Mouse (Mus musculus): ENCODE results near the gene Tnfrsf1a. TPM values are rescaled to one million over a fixed set of nuclear protein-coding genes. Genes with fewer than 3 reads are reported as not detected.
"Not testable (repeated sequence)": the region's sequence is repeated elsewhere in the genome, so short reads cannot be mapped to it uniquely, and the experiment has no call there.

Gene Tnfrsf1a
- 10 to 100 TPM; 11.1 to 11.8 TPM for total RNA-seq (2021)

DNA sequence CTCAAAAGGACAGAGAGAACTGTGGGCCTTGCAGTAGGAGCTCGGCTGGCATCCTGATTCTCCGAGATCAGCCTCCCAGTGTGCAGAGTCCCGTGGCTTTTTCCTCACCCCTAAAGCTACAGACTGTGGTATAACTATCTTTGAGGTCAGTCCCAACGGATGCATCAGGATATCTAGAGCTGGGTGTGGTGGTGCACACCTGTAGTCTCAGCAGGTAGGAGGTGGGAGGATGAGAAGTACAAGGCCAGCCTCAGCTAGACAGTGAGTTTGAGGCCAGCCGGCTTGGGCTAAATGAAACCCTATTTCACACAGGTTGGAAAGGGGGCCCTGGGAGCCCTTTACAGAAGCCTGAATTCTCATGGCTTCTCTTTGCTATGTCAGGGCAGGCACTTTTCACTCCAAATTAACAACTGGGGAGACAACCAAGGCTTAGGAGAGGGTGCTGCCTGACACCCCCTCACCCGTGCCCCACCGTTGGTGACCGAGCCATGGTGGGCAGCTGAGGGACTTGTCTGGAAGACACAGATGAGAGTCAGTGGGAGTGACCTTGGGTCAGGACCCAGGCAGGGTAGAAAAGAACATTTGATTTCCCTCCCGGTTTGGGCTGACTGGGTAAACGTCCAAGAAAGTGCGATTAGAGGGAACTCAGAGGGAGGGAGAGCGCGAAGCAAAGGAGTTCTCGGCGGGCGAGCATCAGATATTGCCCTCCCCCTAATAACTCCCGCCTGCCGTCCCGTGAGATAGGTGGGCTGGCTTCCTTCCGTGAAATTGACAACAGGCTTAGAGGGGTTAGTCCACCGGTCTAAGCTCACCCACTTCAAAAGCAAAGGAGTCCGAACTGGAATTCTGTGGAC, at the start of gene Tnfrsf1a:
TSS of gene Tnfrsf1a (plus strand) at position 642 of the 854 bp plus-strand sequence.
- no peak for DNase-seq (ENCODE audit: low spot score in 2 of 2)
- intact Hi-C loops (cut with DNase I), result no loop called here

DNA sequence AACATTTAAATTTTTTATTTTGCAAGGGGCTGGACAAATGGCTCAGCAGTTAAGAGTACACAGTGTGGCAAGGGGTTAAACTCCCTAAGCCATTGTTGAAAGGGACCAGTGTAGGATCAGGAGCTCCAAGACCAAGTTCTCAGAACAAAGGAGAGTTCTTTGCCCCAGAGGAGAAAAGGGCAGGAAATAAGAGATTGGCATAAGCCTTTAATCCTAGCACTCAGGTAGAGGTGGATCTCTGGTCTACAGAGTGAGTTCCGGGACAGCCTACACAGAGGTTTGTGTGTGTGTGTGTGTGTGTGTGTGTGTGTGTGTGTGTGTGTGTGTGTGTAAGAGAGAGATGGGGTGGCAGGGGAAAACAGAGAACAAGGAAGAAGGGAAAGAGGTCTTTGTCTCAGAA, 48.2 kb upstream of the Tnfrsf1a start:
- no peak for DNase-seq (ENCODE audit: low spot score in 2 of 2)
- intact Hi-C loops (cut with DNase I), result no loop called here

DNA sequence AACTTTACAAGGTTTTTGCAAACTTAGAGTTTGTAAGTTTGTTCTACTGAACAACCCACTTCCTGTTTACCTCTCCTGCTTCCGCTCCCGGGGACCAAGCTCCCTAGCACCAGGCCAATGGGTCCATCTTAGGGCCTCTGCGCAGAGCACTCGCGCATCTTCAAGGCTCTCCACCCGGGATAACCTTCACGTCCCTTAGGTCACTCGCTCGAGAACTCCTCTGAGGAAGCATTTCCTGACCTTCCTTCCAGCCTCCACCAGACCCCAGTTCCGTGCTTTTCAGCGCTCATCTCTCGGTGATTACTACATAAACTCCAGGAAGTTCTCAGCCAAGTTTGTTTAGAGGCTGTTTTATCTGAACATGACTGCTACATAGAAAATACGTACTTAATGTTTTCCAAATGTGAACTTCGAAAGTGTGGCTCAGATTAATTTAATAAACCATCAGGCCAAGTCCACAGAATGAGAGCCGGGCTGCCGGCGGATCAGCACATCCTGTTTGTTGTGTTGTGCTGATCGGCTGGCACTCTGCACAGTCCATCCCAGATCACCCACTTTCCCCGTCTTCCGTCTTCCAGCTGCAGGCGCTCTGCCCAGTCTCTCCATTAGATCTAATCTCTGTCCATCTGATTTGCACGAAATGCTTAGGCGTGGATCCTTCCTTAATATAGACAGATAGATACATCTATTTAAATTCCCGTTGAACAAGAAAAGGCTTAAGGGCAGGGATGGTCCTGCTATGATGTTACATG, 46.8 kb upstream of the Tnfrsf1a start:
- intact Hi-C loops (cut with DNase I), result no loop called here
- no peak for DNase-seq (ENCODE audit: low spot score in 2 of 2)

DNA sequence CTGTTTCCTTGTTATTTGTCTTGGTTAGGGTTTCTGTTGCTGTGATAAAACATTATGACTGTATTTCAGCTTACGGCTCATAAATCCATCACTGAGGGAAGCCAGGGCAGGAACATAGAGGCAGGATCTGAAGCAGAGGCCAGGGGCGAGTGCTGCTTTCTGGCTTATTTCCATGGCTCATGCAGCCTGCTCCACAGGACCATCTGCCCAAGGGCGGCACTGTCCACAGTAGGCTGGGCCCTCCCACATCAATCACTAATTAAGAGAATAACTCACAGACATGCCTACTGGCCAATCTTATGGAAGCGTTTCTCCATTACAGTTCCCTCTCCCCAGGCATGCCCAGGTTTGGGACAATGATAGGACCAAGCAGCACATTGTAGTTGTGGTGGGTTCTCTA, 45.9 kb upstream of the Tnfrsf1a start:
- intact Hi-C loops (cut with DNase I), result no loop called here
- no peak for DNase-seq (ENCODE audit: low spot score in 2 of 2)

DNA sequence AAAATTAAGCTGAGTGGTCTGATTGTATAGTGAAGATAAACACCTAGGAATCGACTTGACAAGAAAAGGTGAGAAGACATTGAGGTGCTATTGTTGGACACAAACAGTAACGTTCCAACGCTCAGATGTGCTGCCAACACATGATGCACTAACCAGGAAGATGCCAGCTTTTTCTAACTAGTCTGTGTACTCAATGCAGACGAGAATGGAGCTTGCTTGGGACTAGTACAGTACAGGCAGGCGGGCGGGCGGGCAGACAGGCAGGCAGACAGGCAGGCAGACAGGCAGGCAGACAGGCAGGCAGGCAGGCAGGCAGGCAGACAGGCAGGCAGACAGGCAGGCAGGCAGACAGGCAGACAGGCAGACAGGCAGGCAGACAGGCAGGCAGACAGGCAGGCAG, 44.8 kb upstream of the Tnfrsf1a start:
- DNase-seq (ENCODE audit: low spot score in 2 of 2); intact Hi-C loops (cut with DNase I): not testable (repeated sequence)

DNA sequence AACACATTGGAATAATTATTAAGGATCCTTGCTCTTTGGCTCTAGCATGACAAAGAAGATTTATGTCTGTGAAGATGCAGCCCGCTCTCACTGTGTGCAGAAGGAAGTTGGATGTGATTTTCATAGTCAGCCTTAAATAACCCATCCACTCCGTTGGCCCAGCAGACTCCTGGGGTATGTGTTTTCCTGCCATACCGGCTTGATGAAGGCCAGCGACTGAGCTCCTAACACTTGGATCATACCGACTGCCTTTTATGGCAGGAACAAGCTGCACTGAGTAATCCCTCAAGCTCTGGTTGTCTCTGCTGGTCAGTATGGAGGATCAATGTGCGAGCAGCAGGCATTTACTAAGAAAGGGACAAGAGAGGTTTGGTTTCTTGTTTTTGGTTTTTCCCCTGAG, 43.7 kb upstream of the Tnfrsf1a start:
- intact Hi-C loops (cut with DNase I), result no loop called here
- DNase-seq (ENCODE audit: low spot score in 2 of 2), result no peak

DNA sequence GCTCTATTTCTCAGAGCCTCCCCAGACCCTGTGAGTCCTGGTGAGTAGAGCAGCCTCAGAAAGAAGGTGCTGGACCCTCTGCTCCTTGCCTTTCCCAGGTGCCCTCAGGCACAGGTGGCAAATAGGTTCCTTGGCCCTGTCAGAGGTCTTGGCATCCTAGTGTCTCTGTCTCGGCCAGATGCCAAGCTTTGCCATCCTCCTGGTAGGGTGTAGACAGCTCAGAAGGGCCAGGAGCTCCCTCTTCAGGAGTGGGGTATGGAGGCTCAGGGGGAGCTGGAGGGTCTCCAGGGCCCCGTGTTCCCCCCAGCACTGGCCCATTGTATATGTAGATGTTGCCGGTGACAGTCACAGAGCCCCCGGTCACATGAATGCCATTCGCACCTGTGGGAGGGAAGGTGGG, 42.1 kb upstream of the Tnfrsf1a start:
- DNase-seq (ENCODE audit: low spot score in 2 of 2), result no peak

DNA sequence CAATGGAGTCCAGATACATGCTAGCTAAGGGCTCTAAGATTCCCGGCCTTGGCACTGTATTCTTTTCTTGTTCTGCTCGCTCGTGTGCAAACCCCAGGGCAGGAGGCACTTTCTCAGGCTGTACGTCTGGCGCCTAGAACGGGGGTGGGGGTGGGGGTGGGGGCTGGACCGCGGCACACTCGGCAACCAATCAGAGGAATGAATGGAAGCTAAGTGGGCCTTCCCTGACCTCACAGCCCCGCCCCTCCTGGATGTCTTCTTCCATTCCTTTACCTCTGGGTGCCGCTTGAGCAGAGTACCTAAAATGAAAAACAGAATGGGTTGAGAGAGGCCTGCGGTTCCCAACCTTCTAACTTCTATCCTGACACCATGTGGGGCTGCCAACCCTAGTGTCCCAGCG, 40.2 kb upstream of the Tnfrsf1a start:
- DNase-seq (ENCODE audit: low spot score in 2 of 2), result no peak
- intact Hi-C loops (cut with DNase I), result no loop called here

More for the DNA sequence above, 42.1 kb upstream of the Tnfrsf1a start:
- intact Hi-C loops (cut with DNase I), result no loop called here

DNA sequence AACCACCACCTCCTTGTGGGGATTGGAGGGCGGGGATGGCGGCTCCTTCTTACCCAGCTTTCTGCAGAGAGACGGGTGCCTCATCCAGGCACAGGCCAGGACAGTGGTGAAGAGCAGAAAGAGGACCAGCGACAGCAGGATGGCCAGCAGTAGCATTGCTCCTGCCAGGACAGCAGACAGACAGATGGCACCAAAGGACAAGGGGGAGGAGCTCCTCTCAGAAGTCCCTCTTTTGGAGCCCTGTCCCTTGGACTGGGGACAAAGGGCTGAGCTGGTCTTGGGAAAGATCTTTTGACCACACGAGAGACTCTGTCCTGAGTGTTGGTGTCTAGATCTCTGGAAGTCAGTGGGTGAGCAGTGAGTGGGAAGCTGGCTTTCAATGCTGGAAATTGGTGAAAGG, 39.8 kb upstream of the Tnfrsf1a start:
- DNase-seq (ENCODE audit: low spot score in 2 of 2), result no peak
- intact Hi-C loops (cut with DNase I), result no loop called here

DNA sequence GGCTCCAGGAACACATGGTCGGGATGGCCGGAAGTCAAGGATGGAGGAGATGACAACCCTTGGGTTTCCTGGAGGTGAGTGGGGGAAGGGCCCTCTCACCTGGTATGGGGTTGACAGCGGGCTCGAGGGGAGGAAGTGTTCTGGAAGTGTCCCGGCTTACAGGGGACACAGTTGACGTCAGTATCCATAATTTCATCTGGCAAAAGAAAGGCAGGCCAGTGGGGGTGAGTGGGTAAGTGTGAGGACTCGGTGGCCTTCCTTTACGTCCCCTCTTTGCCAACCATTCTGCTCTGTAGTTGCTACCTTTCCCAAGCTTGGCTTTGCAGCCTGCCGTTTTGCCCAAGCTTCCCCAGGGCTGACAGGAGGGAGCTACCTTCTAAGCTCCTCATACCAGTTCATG, 37.0 kb upstream of the Tnfrsf1a start:
- DNase-seq (ENCODE audit: low spot score in 2 of 2), result no peak
- intact Hi-C loops (cut with DNase I), result no loop called here

DNA sequence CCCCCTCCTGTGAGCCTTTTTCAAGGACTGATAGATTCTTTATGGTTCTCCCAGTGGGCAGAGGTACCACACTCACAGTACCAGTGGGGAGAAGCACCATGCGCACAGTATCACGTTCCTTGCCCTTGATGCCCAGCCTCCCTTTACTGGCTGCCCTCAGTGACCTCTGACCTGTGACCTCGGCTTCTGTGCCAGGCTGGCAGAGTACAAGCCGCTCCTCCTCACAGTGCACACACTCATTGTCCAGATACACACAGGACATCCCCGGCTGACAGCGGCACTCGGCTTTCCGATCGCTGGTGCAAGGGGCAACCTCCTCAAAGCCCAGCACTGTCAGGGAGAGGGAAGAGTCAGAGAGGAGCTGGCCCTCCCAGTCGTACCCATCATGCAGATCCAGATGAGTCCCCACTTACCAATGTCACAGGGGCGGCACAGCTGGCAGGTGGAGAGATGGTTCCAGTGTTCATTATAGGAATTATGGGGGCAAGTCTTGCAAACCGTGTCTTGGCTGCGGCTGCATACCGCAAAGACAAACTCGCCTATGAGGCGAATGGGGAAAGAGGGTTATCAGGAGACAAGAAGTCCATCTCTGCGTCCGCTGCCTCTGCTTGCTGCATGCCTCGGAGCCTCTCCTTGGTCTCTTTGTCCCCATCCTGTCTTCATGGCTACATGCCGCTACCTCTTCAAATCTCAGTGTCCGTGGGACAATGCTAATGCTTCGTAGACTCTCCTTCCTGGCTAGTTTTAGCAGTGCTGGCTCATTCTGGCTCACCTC, 36.4 kb upstream of the Tnfrsf1a start:
- no peak for DNase-seq (ENCODE audit: low spot score in 2 of 2)
- intact Hi-C loops (cut with DNase I), result no loop called here

DNA sequence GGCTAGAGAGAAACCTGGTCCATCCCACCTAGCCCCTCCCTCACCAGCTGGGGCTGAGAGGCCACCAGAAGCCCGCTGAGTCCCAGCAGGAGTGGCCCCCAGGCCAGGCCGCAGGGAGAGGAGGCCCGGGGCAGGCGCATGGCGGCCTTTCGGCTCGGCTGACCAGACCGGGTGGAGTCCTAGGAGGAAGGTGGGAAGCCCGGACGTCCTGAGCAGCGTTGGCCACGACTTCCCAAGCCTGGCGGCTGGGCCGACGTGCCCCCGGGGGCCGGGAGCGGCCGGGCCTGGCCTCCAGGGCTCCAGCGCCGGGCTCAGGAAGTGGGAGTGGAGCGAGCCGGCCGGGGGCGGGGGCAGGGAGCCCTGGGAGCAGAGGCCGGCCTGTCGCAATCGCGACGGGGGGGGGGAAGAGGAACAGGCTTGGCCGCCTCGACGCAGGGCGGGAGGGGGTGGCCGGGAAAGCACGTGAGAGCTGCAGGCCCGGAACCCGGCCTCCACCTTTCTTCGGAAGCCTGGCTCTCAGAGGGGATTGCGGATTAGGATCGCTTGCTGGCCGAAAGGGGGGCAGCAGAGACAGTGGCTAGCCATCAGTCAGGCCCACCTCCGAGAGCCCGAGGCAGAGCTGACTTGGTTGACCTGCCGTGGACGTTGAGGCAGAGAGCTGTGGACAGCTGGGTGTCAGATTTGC, 35.5 kb upstream of the Tnfrsf1a start, which contains the start of gene Ltbr:
TSS of gene Ltbr (minus strand) at position 340 of the 685 bp plus-strand sequence.
- intact Hi-C loops (cut with DNase I), result no loop called here
- peak; percentile 26 to 40 for DNase-seq (ENCODE audit: low spot score in 2 of 2)

DNA sequence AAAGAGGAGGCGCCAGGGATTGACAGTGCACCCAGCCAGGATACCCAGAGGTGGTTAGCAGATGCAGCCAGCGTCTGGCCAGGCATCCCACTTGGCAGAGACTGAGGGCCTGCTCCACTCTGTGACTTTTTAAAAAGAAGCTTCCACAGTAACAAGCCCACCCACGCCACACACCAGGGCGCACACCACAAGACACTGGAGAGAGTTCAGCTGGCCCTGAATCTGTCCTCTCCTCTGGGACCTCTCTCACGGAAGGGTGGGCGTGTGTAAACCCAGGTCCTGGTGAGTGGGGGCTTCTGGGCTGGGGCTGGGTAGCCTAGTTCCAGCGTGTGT, 35.0 kb upstream of the Tnfrsf1a start:
- intact Hi-C loops (cut with DNase I), result no loop called here
- no peak for DNase-seq (ENCODE audit: low spot score in 2 of 2)

DNA sequence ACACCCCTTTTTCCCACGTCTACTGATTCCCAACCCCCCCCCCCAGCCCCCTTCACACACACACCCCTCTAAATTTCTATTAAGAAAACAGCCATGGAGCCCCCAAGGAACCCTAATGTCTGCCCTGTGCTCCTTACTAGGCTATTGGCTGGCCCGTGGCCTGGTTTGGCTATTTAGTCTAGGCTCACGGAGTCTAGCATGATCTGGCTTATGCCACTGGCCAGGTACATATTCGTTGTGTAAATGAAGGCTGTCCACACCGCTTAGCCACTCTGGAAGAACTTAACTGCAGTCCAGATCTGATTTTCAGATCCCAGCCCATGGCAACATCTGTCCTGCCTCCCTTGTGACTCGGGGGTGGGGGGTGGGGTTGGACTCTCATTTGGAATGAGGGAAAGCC, 34.4 kb upstream of the Tnfrsf1a start:
- no peak for DNase-seq (ENCODE audit: low spot score in 2 of 2)
- intact Hi-C loops (cut with DNase I), result no loop called here

DNA sequence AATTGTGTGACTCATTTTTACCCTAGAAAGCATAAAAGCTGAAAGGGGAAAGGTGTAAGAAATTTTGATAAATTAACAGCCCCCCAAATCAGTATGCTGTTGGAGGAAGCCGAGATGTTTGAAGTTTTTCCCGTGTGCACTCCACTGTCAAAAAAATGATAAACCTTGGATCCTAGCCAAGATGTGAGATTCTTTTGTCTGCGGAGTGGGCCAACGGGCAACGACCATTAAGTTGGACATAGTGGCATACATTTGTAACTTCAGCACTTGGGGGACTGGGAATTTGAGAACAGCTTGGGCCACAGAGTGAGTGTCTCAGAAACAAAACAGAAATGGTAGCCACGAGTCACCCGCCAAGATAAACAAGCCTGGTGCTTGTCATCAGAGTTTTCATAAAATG, 32.1 kb upstream of the Tnfrsf1a start:
- intact Hi-C loops (cut with DNase I), result no loop called here
- no peak for DNase-seq (ENCODE audit: low spot score in 2 of 2)

DNA sequence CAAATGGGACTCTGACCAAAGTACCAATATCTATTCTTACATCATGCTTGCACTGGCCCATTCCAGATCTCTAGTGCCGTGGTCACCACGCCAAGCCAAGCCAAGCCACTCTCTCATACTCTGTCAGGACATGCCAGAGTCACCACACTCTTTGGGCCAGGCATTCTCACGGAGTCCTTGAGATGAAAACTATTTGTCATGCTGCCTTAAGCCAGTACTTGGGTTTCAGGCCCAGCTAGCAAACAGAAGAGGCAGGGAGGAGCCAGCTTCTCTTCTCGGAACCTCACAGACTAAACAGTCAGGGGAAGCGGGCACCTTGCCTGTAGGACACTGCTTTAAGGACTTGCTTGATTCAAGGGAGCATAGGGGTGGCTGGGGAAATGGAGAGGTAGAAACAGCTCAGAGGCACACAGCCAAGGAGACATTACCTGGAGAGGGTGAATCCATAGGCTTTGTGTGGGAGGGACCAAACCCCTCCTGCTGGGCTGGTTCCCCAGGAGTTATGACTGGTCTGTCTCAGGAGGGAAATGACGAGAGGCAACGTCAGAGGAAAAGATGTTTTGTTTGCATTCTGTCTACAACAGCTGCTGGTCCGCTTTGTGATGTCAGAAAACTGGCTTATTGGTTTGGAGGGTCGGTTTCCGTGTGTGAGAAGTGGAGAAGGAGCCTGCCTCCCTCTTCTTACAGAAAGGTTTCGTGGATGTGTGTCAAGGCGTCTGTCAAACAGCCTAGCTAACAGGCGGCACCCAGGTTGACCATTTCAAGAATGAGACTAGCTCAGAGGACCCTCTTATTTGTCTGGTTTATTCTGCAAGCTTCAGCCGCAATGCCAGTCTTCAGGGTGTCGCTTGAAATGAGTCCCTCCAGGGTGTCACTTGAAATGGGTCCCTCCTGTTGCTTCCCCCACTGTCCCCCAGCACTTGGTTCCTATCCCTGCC, 29.9 kb upstream of the Tnfrsf1a start:
- DNase-seq (ENCODE audit: low spot score in 2 of 2), result no peak
- intact Hi-C loops (cut with DNase I), result no loop called here

DNA sequence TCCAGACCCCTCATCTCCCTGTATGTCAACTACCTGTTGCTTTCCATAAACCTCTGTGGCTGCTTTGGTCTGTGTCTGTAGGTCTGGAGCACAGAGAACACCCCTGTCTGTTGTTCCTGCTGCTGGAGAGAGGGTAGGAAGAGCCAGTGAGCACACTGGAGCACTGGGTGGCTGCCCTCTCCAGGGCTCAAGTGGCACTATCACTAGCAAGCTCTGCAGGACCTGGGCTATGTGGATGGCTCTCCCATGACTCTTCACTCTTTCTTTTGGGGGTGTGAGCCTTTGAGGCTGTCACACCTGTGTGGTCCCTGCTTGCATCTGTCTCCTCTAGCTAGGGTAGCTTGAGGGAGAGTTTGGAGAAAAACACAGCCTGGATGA, 29.3 kb upstream of the Tnfrsf1a start:
- intact Hi-C loops (cut with DNase I), result no loop called here
- no peak for DNase-seq (ENCODE audit: low spot score in 2 of 2)

DNA sequence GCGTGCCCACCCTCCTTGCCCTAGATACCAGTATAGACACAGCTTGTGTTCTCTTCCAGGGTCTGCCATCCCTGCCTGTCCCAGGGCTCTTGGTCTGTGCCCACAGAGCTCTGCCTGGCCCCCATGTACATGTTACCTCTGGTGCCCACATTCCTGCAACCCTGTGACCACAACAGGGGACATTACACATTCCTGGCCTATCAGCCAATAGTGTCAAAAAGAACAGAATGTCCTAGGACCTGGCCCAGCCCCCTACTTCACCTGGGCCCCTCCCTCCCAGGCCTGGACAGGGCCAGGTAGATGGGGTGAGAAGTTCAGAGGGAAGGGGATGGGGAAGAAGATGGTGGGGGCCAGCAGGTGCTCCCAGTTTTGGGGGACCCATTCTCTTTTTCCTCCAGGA, 28.8 kb upstream of the Tnfrsf1a start, which contains the start of gene Scnn1a:
TSS of gene Scnn1a (plus strand) at position 337 of the 400 bp plus-strand sequence.
- no peak for DNase-seq (ENCODE audit: low spot score in 2 of 2)
- intact Hi-C loops (cut with DNase I), result no loop called here

All from left cerebral cortex, postnatal 36 days (tissue).